Mouse (Mus musculus) liver, embryonic 12.5 days (tissue): ENCODE measurements at regions not wholly inside any gene's neighbourhood (a gene's known extent, or its start where the extent isn't known, plus 50 kb on each side); places are given as distances from the start of the nearest gene placed in this dataset.

Experiments used
- ATAC-seq: fragments of 200-750 bp; cut with Nextera tagmentation; 2 replicates; pipeline ENCODE4 v1.8.0; 2017; ENCODE audit warnings: moderate number of reproducible peaks, mild to moderate bottlenecking, moderate library complexity
- H3K27ac ChIP-seq: fragments of 300-500 bp; sonication (generic); 2 replicates; pipeline ENCODE4 v1.5.1; 2016; ENCODE audit warnings: mild to moderate bottlenecking
- H3K27me3 ChIP-seq: fragments of 300-500 bp; sonication (generic); replicated peaks from 2 replicates; pipeline ENCODE4 v1.6.1; 2016; ENCODE audit warnings: mild to moderate bottlenecking, moderate library complexity
- H3K36me3 ChIP-seq: fragments of 300-500 bp; sonication (generic); 2 replicates; pipeline ENCODE4 v1.6.1; 2016; ENCODE audit warnings: mild to moderate bottlenecking, moderate library complexity
- H3K4me1 ChIP-seq: fragments of 300-500 bp; sonication (generic); 2 replicates; pipeline ENCODE4 v1.6.1; 2016
- H3K4me2 ChIP-seq: fragments of 300-500 bp; sonication (generic); 2 replicates; pipeline ENCODE4 v1.6.1; 2016; ENCODE audit warnings: mild to moderate bottlenecking, moderate library complexity
- H3K4me3 ChIP-seq: fragments of 300-500 bp; sonication (generic); 2 replicates; pipeline ENCODE4 v1.5.1; 2016; ENCODE audit warnings: mild to moderate bottlenecking, moderate library complexity
- H3K9ac ChIP-seq: fragments of 300-500 bp; sonication (generic); 2 replicates; pipeline ENCODE4 v1.6.1; 2016; ENCODE audit warnings: mild to moderate bottlenecking, moderate library complexity
- H3K9me3 ChIP-seq: fragments of 300-500 bp; sonication (generic); replicated peaks from 2 replicates; pipeline ENCODE4 v1.6.1; 2016; ENCODE audit warnings: mild to moderate bottlenecking, moderate library complexity
- WGBS: fragments of 180-500 bp; shearing (Covaris S2); methylation state at CpG from one replicate; pipeline ENCODE4 v1.1.7; 2016; ENCODE audit not compliant: insufficient replicate concordance; 5-methylcytosine and 5-hydroxymethylcytosine counted together

DNA sequence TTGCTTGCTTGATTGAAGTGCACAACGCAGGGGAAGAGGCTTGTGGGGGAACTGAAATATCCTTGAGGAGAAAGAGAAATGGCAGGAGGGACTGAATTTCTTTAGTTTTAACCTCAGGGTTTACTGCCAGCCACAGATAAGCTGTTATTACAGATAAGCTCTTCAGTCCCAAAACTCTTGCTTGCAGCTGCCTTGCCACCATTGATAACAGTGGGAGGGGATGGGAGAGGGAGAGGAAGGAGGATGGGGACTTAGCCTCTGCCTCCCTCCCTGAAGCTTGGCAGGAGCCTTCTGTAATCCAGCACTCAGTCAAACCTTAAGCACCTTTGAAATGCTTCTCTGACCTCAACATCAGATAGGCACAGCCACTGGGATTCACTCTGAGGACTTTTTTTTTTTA is 471.4 kb upstream of the Lsamp start:
- no peak overlapping the region for H3K4me3 ChIP-seq
- H3K36me3 ChIP-seq, result no peaks in the 10 kb centered on the region
- H3K9ac ChIP-seq, result no peak overlapping the region
- H3K9me3 ChIP-seq, result peaks cover 11% of the 10 kb centered on the region
- H3K27me3 ChIP-seq, result no peaks in the 10 kb centered on the region
- peaks cover 19% of the 10 kb centered on the region for H3K4me1 ChIP-seq
- peak overlapping the region; percentile 47 for H3K4me2 ChIP-seq
- 12% methylated on average over 1 of the region's 1 CpGs for WGBS
- peak overlapping the region; percentile 64 for H3K27ac ChIP-seq
- ATAC-seq, result peak; percentile 99

DNA sequence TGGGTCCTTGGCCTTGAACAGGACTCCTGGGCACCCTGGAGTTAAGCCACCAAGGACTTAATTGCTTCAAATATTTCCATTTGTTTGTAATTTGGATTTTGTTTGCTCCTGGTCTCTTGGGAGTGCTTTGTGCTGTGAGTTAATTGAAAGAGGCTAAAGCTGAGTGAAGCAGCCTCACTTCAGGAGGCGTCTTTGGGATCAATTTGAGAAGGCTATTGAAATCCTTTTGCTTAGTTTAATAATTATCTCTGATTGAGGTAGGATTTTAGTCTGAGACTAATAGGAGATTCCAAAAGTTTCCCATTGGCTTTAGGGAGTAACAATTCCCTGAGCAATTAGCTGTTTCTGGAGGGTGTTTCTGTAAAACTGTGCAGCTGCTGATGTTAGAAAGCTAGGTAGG is 470.5 kb upstream of the Lsamp start:
- H3K27ac ChIP-seq, result no peak overlapping the region
- WGBS, result 54% methylated on average over 1 of the region's 1 CpGs
- no peaks in the 10 kb centered on the region for H3K36me3 ChIP-seq
- H3K4me1 ChIP-seq, result peaks cover 19% of the 10 kb centered on the region
- no peak overlapping the region for H3K4me3 ChIP-seq
- no peak for ATAC-seq
- peaks cover 11% of the 10 kb centered on the region for H3K9me3 ChIP-seq
- H3K4me2 ChIP-seq, result no peak overlapping the region
- H3K27me3 ChIP-seq, result no peaks in the 10 kb centered on the region
- H3K9ac ChIP-seq, result no peak overlapping the region

DNA sequence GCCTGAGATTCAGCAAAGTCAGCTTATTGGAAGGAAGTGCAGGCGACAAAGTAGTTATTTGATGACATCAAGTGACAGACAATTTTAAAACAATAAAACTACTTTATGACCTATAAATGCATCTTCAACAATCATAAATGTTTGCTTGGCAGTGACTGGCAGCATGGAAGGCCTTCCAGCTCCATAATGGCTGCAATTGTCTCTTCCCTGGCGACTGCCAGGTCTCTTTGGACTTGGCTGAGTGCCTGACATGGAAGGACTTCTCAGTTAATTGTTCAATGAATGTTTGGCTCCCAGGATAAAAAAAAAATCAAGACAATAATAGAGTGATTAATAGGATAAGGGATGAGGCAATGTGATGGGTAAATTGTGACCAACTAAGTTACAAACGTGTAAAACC is 453.1 kb upstream of the Lsamp start:
- no peak overlapping the region for H3K27ac ChIP-seq
- WGBS, result 58% methylated on average over 3 of the region's 3 CpGs
- no peak for ATAC-seq
- H3K4me3 ChIP-seq, result no peak overlapping the region
- no peak overlapping the region for H3K9ac ChIP-seq
- H3K4me1 ChIP-seq, result no peaks in the 10 kb centered on the region
- no peak overlapping the region for H3K4me2 ChIP-seq
- no peaks in the 10 kb centered on the region for H3K27me3 ChIP-seq
- no peaks in the 10 kb centered on the region for H3K9me3 ChIP-seq
- no peaks in the 10 kb centered on the region for H3K36me3 ChIP-seq

DNA sequence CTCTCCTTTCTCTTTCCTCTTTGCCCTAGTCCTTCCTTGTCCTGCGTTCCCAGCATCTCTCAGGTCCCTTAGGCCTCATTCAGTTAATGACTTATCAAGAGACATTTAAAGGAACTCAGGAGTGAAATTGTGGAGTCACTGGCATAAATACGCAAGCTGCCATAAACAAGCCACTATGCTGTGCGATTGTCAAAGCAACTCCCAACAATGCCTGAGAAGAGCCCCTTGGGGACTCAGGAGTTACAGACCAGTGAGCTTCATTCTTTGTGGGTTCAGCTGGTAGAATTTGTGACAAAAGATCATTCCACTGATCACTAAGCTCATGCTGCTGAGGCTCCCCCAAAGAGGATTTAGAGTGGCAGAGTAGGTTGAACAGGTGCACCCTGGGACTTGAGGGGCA is 451.4 kb upstream of the Lsamp start:
- Histone ChIP-seq H3K4me3 (no peak overlapping the region), H3K27ac (no peak overlapping the region), H3K36me3 (no peaks in the 10 kb centered on the region), H3K4me2 (no peak overlapping the region), H3K9me3 (no peaks in the 10 kb centered on the region), H3K9ac (no peak overlapping the region), H3K4me1 (no peaks in the 10 kb centered on the region), H3K27me3 (no peaks in the 10 kb centered on the region)
- no peak for ATAC-seq
- 70% methylated on average over 3 of the region's 3 CpGs for WGBS

DNA sequence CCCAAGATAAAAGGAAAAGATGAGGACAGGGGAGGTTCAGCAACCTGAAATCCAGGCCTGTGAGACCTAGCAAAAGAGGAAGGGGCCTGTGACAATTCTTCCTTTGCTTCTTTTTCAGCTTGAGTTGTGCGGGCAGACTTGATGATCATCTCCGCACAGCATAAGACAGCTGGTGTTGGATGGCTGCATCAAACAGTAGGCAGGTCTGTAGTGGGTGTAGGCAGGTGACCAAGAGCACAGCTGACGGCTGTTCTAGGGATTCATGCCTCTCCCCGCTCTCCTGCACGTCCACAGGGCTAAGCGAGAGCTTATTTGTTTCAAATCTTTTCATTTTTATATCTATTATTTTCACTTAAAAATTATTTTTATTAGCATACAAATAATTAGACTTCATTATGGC is 450.8 kb upstream of the Lsamp start:
- 71% methylated on average over 6 of the region's 6 CpGs for WGBS
- Histone ChIP-seq H3K27ac (no peak overlapping the region), H3K27me3 (no peaks in the 10 kb centered on the region), H3K4me2 (no peak overlapping the region), H3K4me1 (no peaks in the 10 kb centered on the region), H3K9me3 (no peaks in the 10 kb centered on the region), H3K9ac (no peak overlapping the region), H3K36me3 (no peaks in the 10 kb centered on the region), H3K4me3 (no peak overlapping the region)
- no peak for ATAC-seq

DNA sequence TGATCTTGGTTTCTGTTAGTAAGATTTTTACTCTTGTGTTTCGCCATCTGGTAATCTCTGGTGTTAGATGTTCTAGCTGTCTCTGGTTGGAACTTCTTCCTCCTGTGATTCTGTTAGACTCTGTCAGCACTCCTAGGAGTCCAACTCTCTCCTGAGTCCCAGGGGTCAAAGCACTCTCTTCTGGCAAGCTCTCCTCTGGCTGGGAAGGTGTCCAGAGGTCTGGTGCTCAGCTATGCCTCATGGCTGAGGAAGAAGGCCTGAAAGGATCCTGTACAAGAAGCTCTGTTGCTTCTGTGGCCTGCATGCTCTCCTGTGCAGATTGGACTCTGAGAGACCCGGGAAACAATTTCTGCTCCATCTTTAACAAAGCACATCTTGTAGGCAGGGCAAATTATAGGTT is 430.8 kb upstream of the Lsamp start:
- no peak for ATAC-seq

DNA sequence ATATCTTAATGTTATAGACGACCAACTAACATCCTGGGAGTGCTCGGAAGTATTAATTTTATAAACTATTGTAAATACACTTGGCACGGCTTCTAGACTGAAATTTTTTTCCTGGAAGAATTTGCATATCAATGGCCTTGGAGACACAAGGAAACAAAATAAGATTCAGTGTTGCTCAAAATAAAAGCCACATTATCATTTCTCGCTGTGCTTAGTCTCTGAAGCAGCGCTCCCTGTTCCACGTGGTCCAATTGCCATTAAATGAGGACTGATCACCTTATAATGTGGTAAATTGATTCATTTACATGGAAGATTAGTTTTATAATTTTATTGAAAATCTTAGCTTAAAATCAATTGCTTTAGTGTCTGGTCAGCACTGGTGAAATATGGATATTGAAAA is 407.5 kb upstream of the Lsamp start:
- Histone ChIP-seq H3K9me3 (no peaks in the 10 kb centered on the region), H3K4me3 (no peak overlapping the region), H3K4me1 (no peaks in the 10 kb centered on the region), H3K36me3 (no peaks in the 10 kb centered on the region), H3K4me2 (no peak overlapping the region), H3K27me3 (no peaks in the 10 kb centered on the region), H3K27ac (no peak overlapping the region), H3K9ac (no peak overlapping the region)
- 69% methylated on average over 6 of the region's 6 CpGs for WGBS
- ATAC-seq, result no peak

More for the DNA sequence above, 430.8 kb upstream of the Lsamp start:
- 57% methylated on average over 2 of the region's 2 CpGs for WGBS
- H3K27me3 ChIP-seq, result no peaks in the 10 kb centered on the region
- no peak overlapping the region for H3K4me3 ChIP-seq
- H3K9ac ChIP-seq, result no peak overlapping the region
- no peak overlapping the region for H3K4me2 ChIP-seq
- no peaks in the 10 kb centered on the region for H3K4me1 ChIP-seq
- H3K36me3 ChIP-seq, result no peaks in the 10 kb centered on the region
- no peak overlapping the region for H3K27ac ChIP-seq
- no peaks in the 10 kb centered on the region for H3K9me3 ChIP-seq

DNA sequence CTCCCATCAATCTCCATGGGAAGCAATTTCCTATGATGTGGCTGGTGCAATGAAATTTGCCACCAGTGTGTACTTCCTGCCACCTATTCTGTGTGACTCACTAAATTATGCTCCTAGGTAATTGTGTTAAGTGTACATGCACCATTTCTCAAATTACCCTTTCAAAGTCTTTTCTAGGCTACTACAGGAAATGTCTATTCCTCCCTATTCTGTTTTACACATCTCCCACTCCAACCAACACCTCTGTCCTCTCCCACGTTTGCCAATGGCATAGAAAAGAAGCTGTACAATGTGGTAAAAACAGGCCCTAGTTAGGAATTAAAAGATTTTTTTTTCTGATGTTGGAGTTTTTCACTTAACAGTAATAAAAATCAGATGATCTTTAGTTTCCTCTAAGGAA is 404.5 kb upstream of the Lsamp start:
- Histone ChIP-seq H3K36me3 (no peaks in the 10 kb centered on the region), H3K4me1 (no peaks in the 10 kb centered on the region), H3K27me3 (no peaks in the 10 kb centered on the region), H3K9me3 (no peaks in the 10 kb centered on the region), H3K27ac (no peak overlapping the region), H3K4me3 (no peak overlapping the region), H3K4me2 (no peak overlapping the region), H3K9ac (no peak overlapping the region)
- 41% methylated on average over 1 of the region's 1 CpGs for WGBS
- no peak for ATAC-seq
